Mouse (Mus musculus) embryonic facial prominence, embryonic 12.5 days (tissue): ENCODE measurements around the gene Hjurp. TPM values are rescaled to one million over a fixed set of nuclear protein-coding genes. Genes with fewer than 3 reads are reported as not detected.

Source experiments
- ATAC-seq: fragments of 200-750 bp; cut with Nextera tagmentation; 2 replicates; pipeline ENCODE4 v1.8.0; 2017; ENCODE audit not compliant: insufficient number of reproducible peaks, insufficient read depth, low FRiP score, low TSS enrichment
- H3K27ac ChIP-seq: fragments of 300-500 bp; sonication (generic); 2 replicates; pipeline ENCODE4 v1.5.1; 2016; ENCODE audit warnings: mild to moderate bottlenecking
- H3K27me3 ChIP-seq: fragments of 300-500 bp; sonication (generic); 2 replicates; pipeline ENCODE4 v1.6.1; 2016; ENCODE audit warnings: mild to moderate bottlenecking, moderate library complexity
- H3K36me3 ChIP-seq: fragments of 300-500 bp; sonication (generic); 2 replicates; pipeline ENCODE4 v1.6.1; 2016; ENCODE audit warnings: mild to moderate bottlenecking
- H3K4me1 ChIP-seq: fragments of 300-500 bp; sonication (generic); 2 replicates; pipeline ENCODE4 v1.6.1; 2016
- H3K4me2 ChIP-seq: fragments of 300-500 bp; sonication (generic); replicated peaks from 2 replicates; pipeline ENCODE4 v1.6.1; 2016; ENCODE audit warnings: mild to moderate bottlenecking, moderate library complexity
- H3K4me3 ChIP-seq: fragments of 300-500 bp; sonication (generic); 2 replicates; pipeline ENCODE4 v1.5.1; 2016; ENCODE audit warnings: mild to moderate bottlenecking
- H3K9ac ChIP-seq: fragments of 300-500 bp; sonication (generic); 2 replicates; pipeline ENCODE4 v1.6.1; 2016; ENCODE audit warnings: mild to moderate bottlenecking, moderate library complexity
- H3K9me3 ChIP-seq: fragments of 300-500 bp; sonication (generic); 2 replicates; pipeline ENCODE4 v1.6.1; 2016; ENCODE audit warnings: mild to moderate bottlenecking, moderate library complexity
- WGBS: fragments of 180-500 bp; shearing (Covaris S2); methylation state at CpG from one replicate; pipeline ENCODE4 v1.1.7; 2016; 5-methylcytosine and 5-hydroxymethylcytosine counted together
- polyA plus RNA-seq: library from polyadenylated mRNA; unstranded; fragments of >200 nt; fragmentation: Nextera tagmentation; extraction: Ambion mirVana; gene quantifications from 2 replicates; pipeline ENCODE4 v1.2.1, GENCODE M21; 2016

Gene Hjurp
- polyA plus RNA-seq, 1 experiment from 2014 or later, result 234 TPM

GRCm38 (mm10) chr1:88305018-88305795 lies 27.8 kb upstream of the Hjurp start:
- H3K4me2 ChIP-seq, result no peak overlapping the region
- H3K36me3 ChIP-seq, result no peaks in the 10 kb centered on the region
- no peak overlapping the region for H3K9ac ChIP-seq
- H3K4me1 ChIP-seq, result no peaks in the 10 kb centered on the region
- no peak overlapping the region for H3K27ac ChIP-seq
- peaks cover 86% of the 10 kb centered on the region for H3K9me3 ChIP-seq
- no peaks in the 10 kb centered on the region for H3K27me3 ChIP-seq
- no peak overlapping the region for H3K4me3 ChIP-seq
- 48% methylated on average over 6 of the region's 6 CpGs for WGBS
- ATAC-seq, result no peak

- Histone ChIP-seq H3K27me3 (no peaks in the 10 kb centered on the region), H3K4me2 (no peak overlapping the region), H3K9ac (no peak overlapping the region), H3K4me1 (no peaks in the 10 kb centered on the region), H3K9me3 (peaks cover 84% of the 10 kb centered on the region), H3K36me3 (no peaks in the 10 kb centered on the region), H3K4me3 (no peak overlapping the region), H3K27ac (no peak overlapping the region)
- WGBS, result 60% methylated on average over 8 of the region's 8 CpGs
- no peak for ATAC-seq
Measured at GRCm38 (mm10) chr1:88304261-88304985, 27.0 kb upstream of the Hjurp start.

GRCm38 (mm10) chr1:88303762-88304161 lies 26.3 kb upstream of the Hjurp start:
- Histone ChIP-seq H3K36me3 (no peaks in the 10 kb centered on the region), H3K27me3 (no peaks in the 10 kb centered on the region), H3K4me2 (no peak overlapping the region), H3K9me3 (peaks cover 83% of the 10 kb centered on the region), H3K27ac (no peak overlapping the region), H3K4me3 (no peak overlapping the region), H3K4me1 (no peaks in the 10 kb centered on the region), H3K9ac (no peak overlapping the region)
- WGBS, result 62% methylated on average over 6 of the region's 6 CpGs
- no peak for ATAC-seq

- no peaks in the 10 kb centered on the region for H3K4me1 ChIP-seq
- H3K36me3 ChIP-seq, result no peaks in the 10 kb centered on the region
- H3K4me2 ChIP-seq, result no peak overlapping the region
- H3K9ac ChIP-seq, result no peak overlapping the region
- no peak overlapping the region for H3K27ac ChIP-seq
- no peaks in the 10 kb centered on the region for H3K27me3 ChIP-seq
- H3K4me3 ChIP-seq, result no peak overlapping the region
- no peak for ATAC-seq
- H3K9me3 ChIP-seq, result peaks cover 82% of the 10 kb centered on the region
- WGBS, result 65% methylated on average over 14 of the region's 14 CpGs
Measured at GRCm38 (mm10) chr1:88302057-88302740, 24.8 kb upstream of the Hjurp start.

GRCm38 (mm10) chr1:88301121-88302014 lies 23.9 kb upstream of the Hjurp start:
- Histone ChIP-seq H3K27ac (no peak overlapping the region), H3K9ac (no peak overlapping the region), H3K4me2 (no peak overlapping the region), H3K4me3 (no peak overlapping the region), H3K27me3 (no peaks in the 10 kb centered on the region), H3K4me1 (no peaks in the 10 kb centered on the region), H3K36me3 (no peaks in the 10 kb centered on the region), H3K9me3 (peaks cover 77% of the 10 kb centered on the region)
- ATAC-seq, result peak; percentile 11; the same call in 1 of the 2 replicates
- 68% methylated on average over 9 of the region's 9 CpGs for WGBS

GRCm38 (mm10) chr1:88300301-88301050 lies 23.0 kb upstream of the Hjurp start:
- WGBS, result 37% methylated on average over 5 of the region's 5 CpGs
- ATAC-seq, result 0 out of 2 replicates have a peak, but pooled peaks have one; percentile 10
- Histone ChIP-seq H3K36me3 (no peaks in the 10 kb centered on the region), H3K9ac (no peak overlapping the region), H3K27me3 (no peaks in the 10 kb centered on the region), H3K9me3 (peaks cover 76% of the 10 kb centered on the region), H3K4me2 (no peak overlapping the region), H3K27ac (no peak overlapping the region), H3K4me1 (no peaks in the 10 kb centered on the region), H3K4me3 (no peak overlapping the region)

GRCm38 (mm10) chr1:88299529-88299945 lies 22.1 kb upstream of the Hjurp start:
- H3K9ac ChIP-seq, result no peak overlapping the region
- no peaks in the 10 kb centered on the region for H3K4me1 ChIP-seq
- H3K36me3 ChIP-seq, result no peaks in the 10 kb centered on the region
- no peaks in the 10 kb centered on the region for H3K27me3 ChIP-seq
- ATAC-seq, result no peak
- peaks cover 70% of the 10 kb centered on the region for H3K9me3 ChIP-seq
- 81% methylated on average over 2 of the region's 2 CpGs for WGBS
- no peak overlapping the region for H3K4me3 ChIP-seq
- no peak overlapping the region for H3K27ac ChIP-seq
- H3K4me2 ChIP-seq, result no peak overlapping the region

- no peak overlapping the region for H3K4me3 ChIP-seq
- no peaks in the 10 kb centered on the region for H3K27me3 ChIP-seq
- no peak overlapping the region for H3K27ac ChIP-seq
- 57% methylated on average over 4 of the region's 4 CpGs for WGBS
- H3K4me1 ChIP-seq, result no peaks in the 10 kb centered on the region
- ATAC-seq, result no peak
- no peak overlapping the region for H3K9ac ChIP-seq
- H3K9me3 ChIP-seq, result peaks cover 68% of the 10 kb centered on the region
- no peaks in the 10 kb centered on the region for H3K36me3 ChIP-seq
- no peak overlapping the region for H3K4me2 ChIP-seq
Measured at GRCm38 (mm10) chr1:88298686-88299528, 21.5 kb upstream of the Hjurp start.

GRCm38 (mm10) chr1:88297480-88298258 lies 20.2 kb upstream of the Hjurp start:
- no peaks in the 10 kb centered on the region for H3K36me3 ChIP-seq
- peaks cover 60% of the 10 kb centered on the region for H3K9me3 ChIP-seq
- H3K27ac ChIP-seq, result no peak overlapping the region
- no peak for ATAC-seq
- no peaks in the 10 kb centered on the region for H3K4me1 ChIP-seq
- H3K4me2 ChIP-seq, result no peak overlapping the region
- H3K27me3 ChIP-seq, result no peaks in the 10 kb centered on the region
- H3K9ac ChIP-seq, result no peak overlapping the region
- H3K4me3 ChIP-seq, result no peak overlapping the region
- 66% methylated on average over 7 of the region's 7 CpGs for WGBS
